Mouse (Mus musculus) central nervous system, embryonic 11.5 days (tissue): ENCODE results near the gene Clec4a2. TPM values are rescaled to one million over a fixed set of nuclear protein-coding genes. Genes with fewer than 3 reads are reported as not detected.

Experiments
- polyA plus RNA-seq: library from polyadenylated mRNA; depleted of rRNA; stranded (reverse); fragments of >200 nt; gene quantifications from 2 replicates; pipeline ENCODE4 v1.2.3, GENCODE M21; 2012; rRNA removed

Clec4a2 gene
- 0.98 and 1.2 TPM in 2 replicates for polyA plus RNA-seq

DNA sequence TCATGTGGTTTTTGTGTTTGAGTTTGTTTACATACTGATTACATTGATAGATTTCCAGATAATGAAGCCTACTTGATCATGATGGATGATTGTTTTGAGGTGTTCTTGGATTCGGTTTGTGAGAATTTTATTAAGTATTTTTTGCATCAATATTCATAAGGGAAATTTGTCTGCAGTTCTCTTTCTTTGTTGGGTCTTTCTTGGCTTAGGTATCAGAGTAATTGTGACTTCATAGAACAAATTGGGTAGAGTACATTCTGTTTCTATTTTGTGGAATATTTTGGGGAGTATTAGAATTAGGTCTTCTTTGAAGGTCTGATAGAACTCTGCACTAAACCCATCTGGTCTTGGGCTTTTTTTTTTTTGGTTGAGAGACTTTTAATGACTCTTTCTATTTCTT is at the start of gene Clec4a2:
Clec4a2 (plus strand) TSS at position 301 of the 400 bp plus-strand sequence.

DNA sequence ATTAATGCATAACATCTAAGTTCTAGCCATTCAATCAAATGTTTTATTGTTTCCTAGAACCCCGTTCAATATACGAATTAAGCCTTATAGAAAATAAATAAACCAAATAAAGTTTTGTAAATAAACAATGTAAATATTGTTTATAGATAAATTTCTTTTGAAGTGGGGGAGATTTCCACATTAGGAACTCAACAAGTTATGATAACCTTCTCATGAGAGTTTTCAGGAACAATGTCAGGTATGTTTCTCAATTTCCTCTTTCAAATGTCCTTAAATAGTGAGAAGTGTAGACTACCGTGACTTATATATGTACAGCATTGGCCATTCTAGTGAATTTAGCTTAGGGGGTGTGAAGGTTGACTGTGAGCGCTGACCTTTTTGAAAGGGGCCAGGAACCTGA is 66.4 kb downstream of the Clec4a2 start, which contains the start of gene Clec4b2:
Clec4b2 (plus strand) TSS at position 301 of the 400 bp plus-strand sequence.

Other genes with a start within 250 kb of the Clec4a2 start
- gene Necap1, start 232.0 kb upstream of the Clec4a2 start, polyA plus RNA-seq: 22.8 and 42.8 TPM in 2 replicates
- gene Clec4a1, start 184.6 kb upstream of the Clec4a2 start, polyA plus RNA-seq: 0.96 and 0.99 TPM in 2 replicates
- gene Clec4a3, start 153.9 kb upstream of the Clec4a2 start, polyA plus RNA-seq: 0.25 and 0.30 TPM in 2 replicates
- gene Clec4a4, start 116.1 kb upstream of the Clec4a2 start, polyA plus RNA-seq: not detected in 2 replicates
- not detected in 2 replicates for gene Clec4b1, start 56.5 kb upstream of the Clec4a2 start, polyA plus RNA-seq
- gene Clec4b2, start 66.5 kb downstream of the Clec4a2 start, polyA plus RNA-seq: not detected in 2 replicates
- gene Clec4n, start 123.4 kb downstream of the Clec4a2 start, polyA plus RNA-seq: 0.45 and 0.98 TPM in 2 replicates
- gene Clec4d, start 155.7 kb downstream of the Clec4a2 start, polyA plus RNA-seq: 0.05 and 0.10 TPM in 2 replicates
- gene Clec4e, start 183.4 kb downstream of the Clec4a2 start, polyA plus RNA-seq: 0.02 and 0.04 TPM in 2 replicates
- gene Vmn2r19, start 201.9 kb downstream of the Clec4a2 start, polyA plus RNA-seq: not detected in 2 replicates